Mouse (Mus musculus) megakaryocyte, embryonic 14.5 days (primary cell): Measurements from ENCODE around the gene Ranbp1.

ENCODE experiments used
- FLI1 ChIP-seq: IDR thresholded peaks from 2 replicates; pipeline ENCODE4 v1.6.1; 2012; ENCODE audit warnings: low read length, inconsistent platforms, mixed read lengths
- GATA1 ChIP-seq: IDR thresholded peaks from 3 replicates; pipeline ENCODE4 v1.6.1; 2012; ENCODE audit warnings: mixed read lengths, low read length, inconsistent platforms, borderline replicate concordance

- TF ChIP-seq GATA1 (no peak), FLI1 (no peak)
Measured at GRCm38 (mm10) chr16:18247521-18248399, 772 bp downstream of the Ranbp1 start.
